Mouse (Mus musculus) CH12.LX (cell line): ENCODE measurements around the gene Kyat3. TPM values are rescaled to one million over a fixed set of nuclear protein-coding genes. Genes with fewer than 3 reads are reported as not detected.

ENCODE experiments used
- DNase-seq: peaks from one replicate; pipeline ENCODE4 v3.0.0-alpha.2; 2013; ENCODE audit errors: extremely low read depth
- H3K27ac ChIP-seq: 2 replicates; pipeline ENCODE4 v1.5.1; 2012; ENCODE audit warnings: low read depth, mild to moderate bottlenecking, control low read depth, moderate library complexity; ENCODE audit not compliant: insufficient read depth
- H3K27me3 ChIP-seq: replicated peaks from 2 replicates; pipeline ENCODE3; 2012; ENCODE audit warnings: inconsistent platforms
- H3K36me3 ChIP-seq, 2 experiments: replicated peaks in 1 of 2; 2 replicates each; pipeline versions ENCODE3 to v1.6.1; 2012; ENCODE audit warnings: inconsistent platforms in 1 of 2, low read length in 1 of 2, mild to moderate bottlenecking in 1 of 2, mixed read lengths in 1 of 2, moderate library complexity in 1 of 2; ENCODE audit not compliant: control insufficient read depth in 1 of 2, insufficient read depth in 1 of 2
- H3K4me1 ChIP-seq, 2 experiments: 2 replicates each; pipeline ENCODE4 v1.6.1; 2012; ENCODE audit warnings: inconsistent platforms in 1 of 2, moderate library complexity in 1 of 2; ENCODE audit not compliant: insufficient read depth in 2 of 2, control insufficient read depth in 1 of 2
- H3K4me2 ChIP-seq: 2 replicates; pipeline ENCODE4 v1.6.1; 2012; ENCODE audit warnings: low read depth, mild to moderate bottlenecking, control low read depth; ENCODE audit not compliant: poor library complexity, insufficient read depth, severe bottlenecking
- H3K4me3 ChIP-seq, 3 experiments: fragments of 150-350 bp in 1 of 3; sonication (generic) in 1 of 3; replicated peaks in 1 of 3; 2 replicates each; pipeline versions ENCODE3 to v1.5.1; 2011 to 2012; ENCODE audit warnings: low read depth in 2 of 3, low read length in 2 of 3, mild to moderate bottlenecking in 2 of 3, moderate library complexity in 2 of 3, control low read depth in 1 of 3, improper control_type of control experiment in 1 of 3, inconsistent platforms in 1 of 3, mixed read lengths in 1 of 3; ENCODE audit not compliant: poor library complexity in 1 of 3
- H3K79me2 ChIP-seq: replicated peaks from 2 replicates; pipeline ENCODE4 v1.6.1; 2012; ENCODE audit warnings: mild to moderate bottlenecking, moderate library complexity; ENCODE audit not compliant: control insufficient read depth, poor library complexity, insufficient read depth, severe bottlenecking; ENCODE audit errors: extremely low read depth
- H3K9ac ChIP-seq: 2 replicates; pipeline ENCODE4 v1.6.1; 2012; ENCODE audit warnings: low read depth, mild to moderate bottlenecking, control low read depth, moderate library complexity; ENCODE audit not compliant: insufficient read depth
- H3K9me3 ChIP-seq: replicated peaks from 2 replicates; pipeline ENCODE3; 2012; ENCODE audit warnings: low read length, inconsistent platforms, mixed read lengths
- CHD1 ChIP-seq: IDR thresholded peaks from 2 replicates; pipeline ENCODE4 v1.6.1; 2012; ENCODE audit warnings: low read depth, low read length, improper control_type of control experiment, inconsistent platforms
- CHD2 ChIP-seq: IDR thresholded peaks from 2 replicates; pipeline ENCODE4 v1.6.1; 2011; ENCODE audit warnings: low read length, improper control_type of control experiment
- ELF1 ChIP-seq: IDR thresholded peaks from 2 replicates; pipeline ENCODE4 v1.6.1; 2014; ENCODE audit warnings: low read depth, mild to moderate bottlenecking, inconsistent platforms, low read length, improper control_type of control experiment
- EP300 ChIP-seq: IDR thresholded peaks from 2 replicates; pipeline ENCODE4 v1.6.1; 2011; ENCODE audit warnings: low read length, improper control_type of control experiment
- JUN ChIP-seq: IDR thresholded peaks from 2 replicates; pipeline ENCODE4 v1.6.1; 2011; ENCODE audit warnings: low read depth, mild to moderate bottlenecking, low read length, improper control_type of control experiment, moderate library complexity; ENCODE audit not compliant: insufficient read depth
- JUND ChIP-seq: conservative IDR thresholded peaks from 2 replicates; pipeline ENCODE4 v1.6.1; 2011; ENCODE audit warnings: low read depth, low read length, improper control_type of control experiment
- MAFK ChIP-seq: IDR thresholded peaks from 2 replicates; pipeline ENCODE4 v1.6.1; 2011; ENCODE audit warnings: low read length, improper control_type of control experiment; ENCODE audit not compliant: insufficient replicate concordance
- MYC ChIP-seq: IDR thresholded peaks from 2 replicates; pipeline ENCODE4 v1.6.1; 2011; ENCODE audit warnings: low read depth, mild to moderate bottlenecking, improper control_type of control experiment, low read length
- NELFE ChIP-seq: IDR thresholded peaks from 2 replicates; pipeline ENCODE4 v1.6.1; 2011; ENCODE audit warnings: low read depth, low read length, improper control_type of control experiment
- POLR2AphosphoS2 ChIP-seq: IDR thresholded peaks from 2 replicates; pipeline ENCODE4 v1.6.1; 2011; ENCODE audit warnings: low read depth, low read length, improper control_type of control experiment
- RCOR1 ChIP-seq: conservative IDR thresholded peaks from 2 replicates; pipeline ENCODE4 v1.6.1; 2012; ENCODE audit warnings: low read depth, mild to moderate bottlenecking, inconsistent platforms, low read length, improper control_type of control experiment
- TBP ChIP-seq: conservative IDR thresholded peaks from 2 replicates; pipeline ENCODE4 v1.6.1; 2011; ENCODE audit warnings: low read depth, low read length, improper control_type of control experiment
- UBTF ChIP-seq: IDR thresholded peaks from 2 replicates; pipeline ENCODE4 v1.6.1; 2012; ENCODE audit warnings: low read depth, mild to moderate bottlenecking, inconsistent platforms, low read length, improper control_type of control experiment, moderate library complexity
- USF1 ChIP-seq: IDR thresholded peaks from 2 replicates; pipeline ENCODE4 v1.6.1; 2014; ENCODE audit warnings: low read depth, mild to moderate bottlenecking, inconsistent platforms, low read length, improper control_type of control experiment
- ZC3H11A ChIP-seq: IDR thresholded peaks from 2 replicates; pipeline ENCODE4 v1.6.1; 2012; ENCODE audit warnings: low read depth, mild to moderate bottlenecking, inconsistent platforms, low read length, improper control_type of control experiment
- dilution Hi-C: fragments of 300-500 bp; cut with MboI; formaldehyde crosslinking; loops from 2 replicates; pipeline ENCODE4 v1.14.3; 2020; ENCODE audit warnings: low sequenced_read_pairs; ENCODE audit not compliant: extremely low pct_unique_long_range_greater_than_20kb, extremely low pct_ligation_motif_present
- in situ Hi-C: fragments of 300-500 bp; cut with MboI; formaldehyde crosslinking; loops from 3 replicates; pipeline ENCODE4 v1.14.3; 2019; ENCODE audit warnings: low sequenced_read_pairs, low pct_ligation_motif_present, low pct_unique_long_range_greater_than_20kb, mixed read lengths
- polyA plus RNA-seq: library from polyadenylated mRNA; unstranded; fragments of >175 nt; gene quantifications from 2 replicates; pipeline ENCODE4 v1.2.1, GENCODE M21; 2012; ENCODE audit warnings: low read depth; ENCODE audit not compliant: insufficient read length
- total RNA-seq, 2 experiments: library from RNA; depleted of rRNA; stranded (reverse); fragments of 300-350 nt in 1 of 2; fragments of >200 nt in 1 of 2; gene quantifications; 2 replicates each; pipeline ENCODE4 v1.2.3; 2012 to 2014

Gene Kyat3
- total and polyA plus RNA-seq, 3 experiments, result 43.3 to 122 (median 86.1) TPM

DNA sequence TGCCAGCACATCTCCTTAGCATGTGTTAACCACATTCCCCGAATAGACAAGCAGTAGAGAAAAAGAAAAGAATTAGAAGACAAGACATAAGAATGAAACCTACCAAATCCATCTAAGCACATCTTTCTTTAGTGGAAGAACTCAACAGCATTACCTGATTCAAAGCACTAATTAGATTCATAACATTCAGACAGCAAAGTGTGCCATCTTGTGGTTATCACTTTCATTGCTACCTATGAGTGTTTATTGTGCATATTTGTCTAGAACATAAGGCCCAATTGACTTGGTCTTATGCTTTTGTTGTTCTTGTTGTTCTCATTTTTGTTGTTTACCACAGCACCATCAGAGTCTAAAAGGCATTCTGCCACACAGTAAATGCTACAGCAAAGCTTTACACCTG is 26.2 kb upstream of the Kyat3 start (continued):
- TF ChIP-seq EP300, result no peak
- no peak for TF ChIP-seq JUN
- no peak for TF ChIP-seq TBP
- no peak; the same call in 1 of the 2 replicates for TF ChIP-seq ZC3H11A
- TF ChIP-seq ELF1, result no peak
- TF ChIP-seq CHD2, result no peak
- peak; percentile 46; the same call in 1 of the 2 replicates for TF ChIP-seq JUND
- TF ChIP-seq, all 38 proteins: peak for 5

DNA sequence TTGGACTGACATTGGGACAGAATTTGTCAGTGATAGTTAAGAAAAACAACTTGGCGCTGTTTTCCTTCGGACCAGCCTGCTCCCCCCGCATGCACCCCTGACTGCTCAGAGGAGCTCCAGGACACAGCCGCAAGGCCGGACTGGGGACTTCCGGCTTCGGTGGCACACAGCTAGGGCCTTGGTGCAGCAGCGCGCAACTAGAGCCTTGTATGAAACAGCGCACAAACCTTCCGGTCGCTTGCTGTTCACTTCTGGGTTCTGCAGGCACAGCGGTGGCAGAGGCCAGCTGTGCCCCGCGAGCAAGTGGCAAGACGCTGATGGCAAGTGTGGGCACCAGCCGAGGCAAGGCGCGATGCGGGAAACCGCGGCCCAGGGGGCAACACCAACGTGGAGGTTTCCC is 12.9 kb upstream of the Kyat3 start:
- Histone ChIP-seq H3K36me3 (no peaks in the 10 kb centered on the region), H3K4me1 (peaks cover 0 to 5% of the 10 kb centered on the region in 2 experiments; a peak in 1 of 4 replicates), H3K4me2 (no peak overlapping the region), H3K9ac (no peak overlapping the region), H3K4me3 (no peak overlapping the region), H3K79me2 (no peaks in the 10 kb centered on the region), H3K9me3 (peaks cover 18% of the 10 kb centered on the region), H3K27ac (no peak overlapping the region), H3K27me3 (no peaks in the 10 kb centered on the region)
- in situ Hi-C loops (no loop called here), dilution Hi-C loops (no loop called here)
- TF ChIP-seq UBTF (no peak), MYC (no peak), NELFE (no peak), POLR2AphosphoS2 (no peak)
- DNase-seq, result no peak

GRCm38 (mm10) chr3:142688353-142688752 is 12.5 kb upstream of the Kyat3 start:
- H3K4me3 ChIP-seq, result no peak overlapping the region
- H3K36me3 ChIP-seq, result no peaks in the 10 kb centered on the region
- H3K79me2 ChIP-seq, result no peaks in the 10 kb centered on the region
- no peak overlapping the region for H3K4me2 ChIP-seq
- no peaks in the 10 kb centered on the region for H3K27me3 ChIP-seq
- peaks cover 21% of the 10 kb centered on the region for H3K9me3 ChIP-seq
- H3K4me1 ChIP-seq, result peaks cover 0 to 5% of the 10 kb centered on the region in 2 experiments; a peak in 1 of 4 replicates
- DNase-seq, result no peak
- no peak overlapping the region for H3K9ac ChIP-seq
- in situ Hi-C loops, result no loop called here
- H3K27ac ChIP-seq, result no peak overlapping the region
- TF ChIP-seq USF1, result no peak
- no peak for TF ChIP-seq CHD1
- no peak for TF ChIP-seq ZC3H11A
- TF ChIP-seq RCOR1, result no peak
- TF ChIP-seq POLR2AphosphoS2, result no peak
- no peak for TF ChIP-seq MAFK
- TF ChIP-seq, all 38 proteins: peak for 0
- dilution Hi-C loops, result no loop called here
